Mouse (Mus musculus) urinary bladder, adult 18-20 months (tissue): ENCODE results near the gene Fcrlb.
A peak's percentile ranks its signal among the peaks of the same experiment; 100 is the strongest.

ENCODE experiments used
- DNase-seq, 2 experiments: peaks; one replicate each; pipeline ENCODE4 v3.0.0; 2022; ENCODE audit warnings: low spot score in 2 of 2, mixed read lengths in 2 of 2

The Fcrlb gene

DNA sequence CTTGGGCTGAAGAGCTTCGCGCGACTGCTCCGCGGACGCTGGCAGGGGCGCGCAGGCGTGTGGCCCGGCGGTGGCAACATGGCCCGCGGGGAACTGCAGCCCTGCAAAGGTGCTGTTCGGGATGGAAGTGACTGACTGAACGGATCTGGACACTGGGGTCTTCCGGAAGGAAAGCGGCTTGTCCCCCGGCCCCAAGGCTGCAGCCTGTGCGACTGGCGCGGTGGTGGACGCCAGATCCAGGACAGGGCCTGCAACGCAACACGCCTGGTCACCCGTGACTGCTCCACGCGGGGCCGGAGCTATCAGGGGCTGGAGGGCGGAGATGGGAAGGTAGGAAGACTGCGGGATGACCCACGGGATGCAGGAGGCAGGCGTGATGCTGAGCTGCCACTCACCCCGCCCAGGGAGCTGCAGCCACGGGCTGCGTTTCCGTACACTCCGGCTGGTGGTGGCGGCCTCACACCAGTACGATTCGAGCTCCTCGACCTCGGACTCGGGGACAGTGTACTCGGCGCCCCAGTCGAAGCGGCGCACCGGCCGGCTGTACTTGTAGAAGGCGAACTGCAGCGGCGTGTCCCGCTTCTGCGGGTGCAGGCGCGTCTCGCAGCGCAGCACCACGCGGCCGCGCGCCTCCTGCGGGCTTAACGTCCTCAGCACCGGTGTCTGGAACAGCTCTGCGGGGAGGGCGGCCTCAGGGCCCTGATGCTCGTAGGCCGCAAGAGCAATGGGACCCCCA is 5.1 kb downstream of the Fcrlb start:
- no peak for DNase-seq

DNA sequence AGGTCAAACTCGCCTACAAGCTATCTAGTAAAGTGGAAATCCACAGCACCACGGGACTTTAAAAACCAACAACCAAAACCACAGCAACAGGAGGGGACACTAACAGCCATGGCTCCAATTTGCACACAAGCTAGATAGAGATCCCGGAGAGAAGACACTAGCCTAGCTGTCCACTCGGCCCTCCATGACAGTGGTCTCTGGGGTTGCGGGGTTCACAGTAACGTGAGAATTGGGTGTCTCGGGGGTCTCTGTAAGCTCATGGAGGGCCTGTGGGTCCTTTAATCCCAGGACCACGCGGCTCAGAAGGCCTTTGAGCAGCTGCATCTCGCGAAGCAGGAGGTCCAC is 5.7 kb downstream of the Fcrlb start:
- DNase-seq, result no peak

DNA sequence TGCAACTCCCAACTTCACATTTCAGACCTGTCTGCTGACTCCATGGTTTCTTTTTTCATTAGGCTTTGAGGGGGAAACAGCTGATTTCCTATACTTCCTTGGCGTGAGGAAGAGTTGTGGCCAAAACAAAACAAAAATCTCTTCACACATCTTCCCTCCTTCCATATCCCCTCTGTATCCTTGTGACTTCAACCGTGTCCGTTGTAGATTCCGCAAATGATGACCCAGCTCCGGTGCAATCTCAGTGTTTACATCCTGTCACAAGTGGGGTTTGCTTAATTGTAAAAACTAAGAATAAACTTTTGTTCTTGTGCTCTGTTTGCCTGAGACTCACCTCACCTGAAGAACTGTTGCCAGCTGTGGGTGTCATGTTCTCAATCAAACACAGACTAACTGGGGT is 9.3 kb downstream of the Fcrlb start:
- DNase-seq, result no peak

DNA sequence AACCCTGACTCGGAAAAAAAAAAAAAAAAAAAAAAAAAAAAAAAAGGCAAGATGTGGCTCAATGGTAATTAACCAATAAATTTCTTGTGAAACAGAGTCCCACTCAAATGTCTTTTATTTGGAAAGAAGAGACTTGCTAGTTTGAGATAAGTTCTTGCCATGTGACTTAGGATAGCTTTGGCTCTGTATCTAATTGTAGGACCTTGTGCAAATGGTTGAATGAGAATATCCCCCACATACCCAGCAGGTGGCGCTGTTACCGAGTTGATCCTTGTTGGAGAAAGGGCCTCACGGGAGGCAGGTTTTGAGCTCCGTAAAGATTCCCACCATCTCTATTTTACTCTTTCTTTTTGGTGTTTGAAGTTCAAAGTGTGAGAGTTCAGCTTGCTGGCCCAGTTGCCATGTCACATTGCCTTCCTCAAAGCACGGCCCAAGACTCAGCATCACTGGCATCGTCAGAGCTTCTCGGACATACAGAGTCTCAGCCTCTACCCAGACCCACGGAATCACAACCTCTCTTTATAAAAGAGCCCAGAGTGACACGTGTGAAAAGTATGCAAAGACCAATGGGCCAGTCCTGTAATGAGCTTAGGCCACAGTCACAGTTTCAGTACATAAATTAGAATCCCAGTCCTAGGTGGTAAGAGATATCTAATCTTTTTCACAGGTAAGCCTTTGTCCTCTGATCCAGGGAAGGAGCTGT is 11.1 kb downstream of the Fcrlb start:
- DNase-seq, result peak; percentile 60 to 68

DNA sequence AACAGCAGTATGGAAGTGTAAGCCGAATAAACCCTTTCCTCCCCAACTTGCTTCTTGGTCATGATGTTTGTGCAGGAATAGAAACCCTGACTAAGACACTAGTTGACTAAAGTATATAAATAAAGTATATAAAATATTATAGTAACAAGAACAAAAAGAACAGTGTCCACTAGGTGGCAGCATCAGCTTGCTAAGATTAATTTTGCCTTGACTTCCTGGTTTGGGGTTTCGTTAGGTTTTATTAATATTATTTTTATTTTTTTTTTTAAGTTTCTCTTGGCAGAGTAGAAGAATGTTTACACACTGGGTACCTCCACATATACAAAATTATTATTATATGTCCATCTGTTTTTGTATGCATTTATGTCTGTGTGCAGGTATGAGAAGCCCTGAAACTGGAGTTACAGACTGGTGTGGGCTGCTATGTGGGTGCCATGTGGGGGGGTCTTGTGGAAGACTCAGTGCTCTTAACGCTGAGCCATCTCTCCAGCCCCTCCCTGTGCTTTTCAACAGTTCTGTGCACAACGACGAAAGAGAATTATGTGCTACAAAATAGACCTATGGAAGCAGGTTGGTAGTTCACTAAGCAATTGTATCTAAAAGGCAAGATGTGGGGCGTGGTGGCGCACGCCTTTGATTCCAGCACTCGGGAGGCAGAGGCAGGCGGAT is 11.8 kb downstream of the Fcrlb start:
- peak in 1 of 2 experiments; percentile 19 for DNase-seq

DNA sequence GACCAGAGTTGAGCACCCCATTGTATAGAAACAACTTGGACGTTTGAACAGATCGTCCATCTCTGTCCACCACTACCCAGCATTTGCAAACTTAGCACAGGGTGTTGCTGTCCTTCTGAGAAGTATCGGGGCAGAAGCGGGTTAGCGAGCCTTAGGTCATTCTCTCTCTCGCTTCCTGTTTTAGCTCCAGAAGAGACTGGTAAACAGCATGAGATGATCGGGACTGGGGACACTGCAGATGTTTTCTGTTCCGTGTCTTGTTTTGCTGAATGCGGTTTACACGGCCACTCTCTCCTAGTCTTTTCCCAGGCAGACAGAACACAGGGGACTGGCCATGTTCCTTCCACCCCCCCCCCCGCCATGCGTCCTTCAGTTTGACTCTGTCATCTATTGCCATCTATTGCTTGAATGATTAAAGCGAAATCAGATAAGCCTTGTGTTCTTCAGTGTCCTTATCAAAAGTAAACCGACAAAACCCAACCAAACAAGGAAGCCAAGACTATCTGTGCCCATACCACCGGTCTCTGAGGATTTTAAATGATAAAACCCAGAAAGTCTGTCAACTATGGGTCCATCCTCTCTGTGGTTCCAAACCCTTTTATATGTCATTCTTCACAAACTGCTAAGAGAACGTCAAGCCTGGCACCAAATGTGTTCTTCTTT is 14.2 kb downstream of the Fcrlb start:
- no peak for DNase-seq

DNA sequence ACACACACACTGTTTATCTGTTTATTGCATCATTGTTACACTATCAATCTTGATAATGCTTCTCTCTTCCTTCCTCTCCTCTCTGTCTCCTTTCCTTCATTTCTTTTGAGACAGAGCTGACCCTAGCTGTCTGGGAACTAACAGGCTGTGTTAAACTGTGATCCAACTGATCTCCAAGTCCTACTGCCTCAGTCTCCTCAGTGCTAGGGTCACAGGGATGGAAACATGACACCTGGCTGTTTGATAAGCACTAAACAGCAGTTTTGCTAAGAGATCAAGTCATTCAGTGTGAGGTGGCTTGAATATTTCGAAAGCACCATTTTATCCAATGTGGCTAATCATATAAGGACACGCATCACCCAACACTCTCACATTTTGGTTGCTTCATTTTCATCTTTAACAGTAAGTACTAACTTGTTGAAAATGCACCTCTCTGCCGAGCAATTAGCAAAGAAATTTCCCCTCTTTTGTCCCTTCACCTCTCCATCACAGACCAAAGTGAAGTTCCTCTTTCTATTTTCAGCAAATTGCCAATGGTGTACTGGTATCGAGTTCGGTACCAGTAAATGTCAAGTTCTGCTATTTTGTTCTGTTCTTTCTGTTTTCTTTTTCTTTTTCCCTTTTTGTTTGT is 16.0 kb downstream of the Fcrlb start:
- no peak for DNase-seq

DNA sequence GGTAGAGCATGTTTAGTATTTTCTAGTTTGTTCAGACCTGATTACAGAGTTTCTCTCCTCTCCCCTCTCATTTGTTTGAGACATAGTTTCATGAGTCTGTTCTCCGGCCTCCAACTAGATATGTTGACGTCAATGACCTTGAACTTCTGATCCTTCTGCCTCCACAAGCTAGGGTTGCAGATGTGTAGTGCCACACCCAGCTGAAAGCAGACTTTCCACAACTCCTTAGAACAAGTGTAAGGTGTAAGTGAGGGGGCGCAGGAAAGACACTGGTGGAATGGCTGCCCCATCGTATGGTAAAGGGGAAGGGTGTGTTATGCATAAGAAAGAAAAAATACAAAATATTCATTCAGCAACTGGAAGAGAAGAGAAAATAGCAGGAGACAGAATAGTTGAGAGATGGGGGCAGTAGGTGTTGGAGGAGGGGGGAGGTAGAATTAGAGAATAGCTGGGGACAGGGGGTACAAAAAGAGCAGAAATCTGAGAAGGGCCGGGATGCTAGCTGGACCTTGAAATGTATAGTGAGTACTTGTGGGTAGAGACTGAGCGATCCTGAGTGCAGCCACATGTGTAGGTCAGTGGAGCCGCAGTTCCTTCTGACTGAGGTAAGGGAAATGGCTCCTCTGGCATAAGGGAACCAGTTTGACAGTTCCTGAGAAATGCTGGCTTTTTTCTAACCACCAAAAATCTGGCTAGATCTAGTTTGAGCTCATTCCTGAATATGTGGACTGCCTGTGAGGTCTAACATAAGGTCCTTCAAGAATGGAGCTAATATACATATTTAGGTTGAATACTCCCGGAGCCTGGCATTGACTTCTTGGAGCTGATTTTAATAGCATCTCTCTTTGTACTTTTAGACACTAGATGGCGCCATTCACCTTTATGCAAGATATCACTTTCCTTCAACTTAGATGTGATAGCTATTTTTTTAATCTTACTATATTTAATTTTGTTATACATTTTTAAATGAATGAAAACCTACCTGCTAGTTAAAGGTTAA is 17.8 kb downstream of the Fcrlb start:
- DNase-seq, result no peak

DNA sequence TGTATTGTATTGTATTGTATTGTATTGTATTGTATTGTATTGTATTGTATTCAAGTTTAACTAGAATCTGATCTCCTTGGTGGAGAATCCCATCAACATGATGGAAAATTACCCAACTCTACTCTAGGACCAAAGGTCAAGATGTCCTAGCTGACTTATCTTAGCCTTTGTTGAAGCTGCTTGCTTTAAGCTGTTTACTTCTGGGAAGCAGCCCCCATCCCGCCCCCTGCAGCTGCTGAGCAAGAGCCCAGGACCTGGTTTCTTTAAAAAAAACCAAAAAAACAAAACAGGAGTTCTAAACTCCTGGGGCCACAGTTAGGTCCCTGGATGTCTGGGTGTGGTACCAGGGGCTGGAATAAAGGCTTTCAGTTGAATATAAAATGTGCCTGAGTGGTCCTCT is 20.5 kb downstream of the Fcrlb start:
- DNase-seq, result no peak

DNA sequence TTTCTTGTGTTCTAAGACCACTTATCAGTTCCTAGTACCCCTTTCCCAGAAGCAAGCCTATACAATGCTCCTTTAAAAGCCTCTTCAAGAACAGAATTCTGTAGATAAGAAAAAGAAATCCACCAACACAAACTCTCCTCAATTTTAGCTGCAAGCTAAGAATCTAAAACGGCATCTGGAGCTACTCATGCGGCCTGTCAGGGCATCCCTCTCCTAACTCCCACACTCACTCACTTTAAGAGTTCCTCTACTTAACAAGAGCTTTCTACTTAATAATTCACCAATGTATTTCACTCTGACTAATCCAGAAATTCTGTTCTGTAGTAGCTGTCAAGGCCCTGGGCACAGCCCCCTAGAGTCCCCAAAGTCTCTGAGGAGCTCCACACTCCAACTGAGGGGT is 21.1 kb downstream of the Fcrlb start:
- DNase-seq, result no peak

DNA sequence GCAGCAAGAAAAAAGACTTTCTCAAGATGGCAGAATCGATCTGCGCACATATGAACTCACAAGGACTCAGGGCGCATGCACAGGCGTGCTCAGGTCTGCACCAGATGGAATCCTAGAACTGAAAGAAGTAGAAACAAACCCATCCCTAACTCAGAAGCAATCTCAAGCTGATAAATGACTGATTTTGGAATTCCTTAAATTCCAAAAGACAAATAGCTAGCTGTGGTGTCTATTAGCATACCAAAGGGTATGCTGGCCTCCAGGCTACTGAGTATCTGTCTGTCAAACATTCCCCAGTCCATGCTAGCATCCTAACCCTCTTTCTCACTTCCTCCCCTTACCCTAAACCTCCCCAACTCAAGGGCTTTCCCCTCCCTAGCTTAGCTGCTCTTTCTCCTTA is 23.4 kb downstream of the Fcrlb start:
- no peak for DNase-seq

DNA sequence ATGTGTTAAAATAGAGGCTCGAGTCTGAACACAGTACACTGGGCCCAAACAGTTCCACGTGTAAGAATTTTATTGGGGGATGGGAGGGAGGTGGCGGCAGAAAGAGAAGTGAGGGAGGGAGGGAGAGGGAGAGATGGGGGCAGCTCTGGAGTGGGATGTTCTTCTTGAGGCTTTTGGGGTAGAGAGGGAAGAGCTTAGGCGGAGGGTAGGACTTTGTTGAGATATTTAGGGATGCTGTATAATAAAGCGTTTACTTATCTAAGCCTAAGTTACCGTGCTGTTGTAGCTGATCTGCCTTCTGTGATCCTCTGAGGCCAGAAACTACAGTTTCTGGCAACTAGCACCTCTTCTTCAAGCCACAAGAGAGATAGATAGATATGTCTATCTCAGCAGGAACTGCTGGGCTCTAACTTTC is 26.7 kb downstream of the Fcrlb start:
- DNase-seq, result no peak

DNA sequence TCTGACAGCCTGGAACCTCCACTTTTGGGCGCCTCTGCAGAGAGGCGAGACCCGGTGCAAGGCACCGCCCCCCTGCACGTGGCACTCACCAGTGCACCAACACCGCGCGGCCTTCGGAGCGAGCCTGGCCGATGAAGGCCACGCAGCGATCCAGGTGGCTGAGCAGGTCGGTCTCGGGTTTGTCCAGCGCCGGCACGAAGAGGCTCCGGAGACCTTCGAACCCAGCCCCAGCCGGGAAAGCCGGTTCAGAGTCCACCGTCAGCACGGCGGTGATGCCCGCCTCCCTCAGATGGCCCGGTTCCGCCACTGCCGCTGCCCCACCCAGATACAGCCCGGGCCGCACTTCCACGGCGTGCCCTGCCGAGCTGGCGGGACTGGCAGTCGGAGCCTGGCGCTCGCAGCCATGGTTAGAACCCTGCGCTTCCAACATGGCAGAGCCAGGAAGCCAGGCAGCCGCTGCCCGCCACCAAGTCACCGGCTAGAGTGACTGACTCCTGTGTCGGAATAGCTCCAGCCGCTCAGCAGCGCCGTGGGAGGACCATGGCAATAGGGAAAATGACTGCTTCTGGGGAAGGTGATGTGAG is 27.7 kb downstream of the Fcrlb start, which contains the start of the genes Gm26620 and Dusp12:
TSS of gene Gm26620 (plus strand) at position 88 of the 584 bp plus-strand sequence.
TSS of gene Dusp12 (minus strand) at position 563 of the 584 bp plus-strand sequence.
- peak; percentile 78 to 80 for DNase-seq

DNA sequence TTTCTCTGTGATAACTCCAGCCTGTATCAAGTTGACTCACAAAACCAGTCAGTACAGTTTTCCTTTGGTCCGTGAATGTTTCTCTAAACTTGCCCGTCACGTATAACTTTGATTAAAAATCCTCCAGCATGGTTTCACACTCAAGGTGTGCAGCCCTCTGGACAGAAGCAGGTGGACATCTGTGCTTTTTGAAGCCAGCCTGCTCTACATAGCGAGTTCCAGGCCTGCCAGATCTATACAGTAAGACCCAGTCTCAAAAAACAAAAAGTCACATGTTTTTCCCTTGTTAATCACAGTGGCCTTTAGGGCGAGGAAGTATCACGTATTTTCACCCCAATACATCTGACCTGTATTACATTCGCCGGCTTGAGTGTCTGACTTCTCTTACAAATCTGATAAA is 28.4 kb downstream of the Fcrlb start:
- DNase-seq, result no peak

DNA sequence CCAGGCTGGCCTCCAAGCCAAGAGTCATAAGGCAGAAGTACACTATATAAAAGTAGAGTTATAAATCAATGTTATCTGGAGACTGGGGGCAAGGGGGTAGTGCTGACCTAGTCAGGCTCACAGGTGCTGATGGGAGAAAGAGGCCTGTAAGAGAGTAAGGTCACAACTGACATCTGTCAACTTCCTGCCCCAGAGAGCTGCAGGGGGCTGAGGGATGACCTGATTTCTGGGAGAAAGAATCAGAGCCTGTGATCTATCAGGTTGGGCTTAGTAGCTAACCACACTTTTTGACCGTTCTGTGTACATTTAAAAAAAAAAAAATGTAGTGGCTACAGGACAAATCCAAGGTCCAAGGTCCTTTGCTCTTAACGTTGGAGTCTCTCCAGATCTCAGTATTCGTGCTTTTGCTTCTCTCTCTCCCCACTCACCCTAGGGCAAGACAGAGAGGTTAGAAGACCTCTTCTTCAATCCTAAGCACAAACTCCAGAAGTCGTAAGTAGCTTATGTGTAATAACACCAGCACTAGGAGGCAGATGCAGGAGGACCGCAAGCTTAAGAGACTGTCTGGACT is 29.7 kb downstream of the Fcrlb start:
- no peak for DNase-seq

DNA sequence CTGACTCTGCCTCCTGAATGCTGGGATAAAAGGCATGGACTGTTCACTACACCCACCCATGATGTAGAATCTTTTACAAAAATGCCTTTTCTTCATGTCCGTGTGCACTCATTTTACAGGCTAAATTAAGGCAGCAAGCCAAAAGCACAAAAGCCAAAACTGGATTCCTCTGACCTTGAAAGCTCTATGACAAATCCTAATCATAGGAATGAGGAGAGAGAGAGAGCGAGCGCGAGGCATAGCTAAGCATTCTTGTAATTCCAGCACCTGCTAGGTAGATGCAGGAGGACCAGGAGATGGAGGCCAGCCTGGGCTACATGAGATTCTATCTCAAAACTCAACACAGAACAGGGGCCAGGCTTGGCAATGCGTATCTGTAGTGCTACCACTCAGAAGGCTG is 35.8 kb downstream of the Fcrlb start:
- no peak for DNase-seq

DNA sequence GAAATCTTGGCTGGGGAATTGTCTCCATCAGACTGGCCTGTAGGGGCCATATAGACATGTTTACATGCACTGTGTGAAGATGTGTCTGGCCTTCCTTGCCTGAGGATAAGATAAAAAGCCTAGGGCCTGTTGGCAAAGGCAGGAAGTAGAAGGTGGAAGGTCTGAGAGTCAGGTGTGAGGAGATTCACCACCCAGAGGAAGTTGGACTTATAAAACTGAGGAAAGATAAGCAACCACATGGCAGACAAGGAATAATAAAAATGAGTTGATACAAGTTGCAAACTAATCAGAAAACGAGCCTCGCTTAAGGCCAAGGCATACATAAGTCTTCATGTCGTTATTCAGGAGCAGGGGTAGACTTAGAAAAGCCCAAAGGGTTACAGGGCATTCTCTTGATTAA is 37.1 kb downstream of the Fcrlb start:
- no peak for DNase-seq

DNA sequence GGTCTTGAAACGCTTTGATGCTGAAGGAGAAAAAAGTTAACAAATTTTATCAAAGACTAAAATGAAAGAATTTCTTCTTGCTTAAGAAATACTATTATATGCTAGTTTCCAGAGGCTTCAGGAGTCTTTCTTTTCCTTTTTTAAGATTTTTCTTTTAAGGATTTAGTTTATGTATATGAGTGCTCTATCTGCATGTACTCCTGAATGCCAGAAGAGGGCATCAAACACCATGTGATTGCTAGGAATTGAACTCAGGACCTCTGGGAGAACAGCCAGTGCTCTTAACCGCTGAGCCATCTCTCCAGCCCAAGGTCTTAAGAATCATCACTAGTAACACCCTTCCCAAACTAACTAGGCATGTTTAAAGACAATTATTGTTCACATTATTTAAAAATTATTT is 40.8 kb downstream of the Fcrlb start:
- DNase-seq, result no peak

DNA sequence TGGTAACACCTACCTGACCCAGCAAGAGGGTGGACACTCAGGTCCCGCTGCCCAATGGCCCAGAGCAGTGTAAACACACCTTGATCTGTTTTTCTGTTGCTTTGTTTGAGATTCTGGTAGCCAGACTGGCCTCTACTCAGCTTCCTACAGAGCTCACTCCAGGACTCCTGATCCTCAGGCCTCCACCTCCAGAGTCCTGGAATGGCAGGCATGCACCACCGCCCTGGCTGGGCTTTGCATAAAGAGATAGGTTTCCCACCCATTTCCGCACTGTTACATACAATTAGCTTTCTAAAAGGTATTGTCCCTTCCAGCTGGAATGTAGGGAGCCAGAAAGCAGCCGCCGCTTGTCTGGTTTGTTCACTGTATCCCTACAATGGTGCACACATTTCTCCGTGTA is 41.3 kb downstream of the Fcrlb start:
- DNase-seq, result no peak

DNA sequence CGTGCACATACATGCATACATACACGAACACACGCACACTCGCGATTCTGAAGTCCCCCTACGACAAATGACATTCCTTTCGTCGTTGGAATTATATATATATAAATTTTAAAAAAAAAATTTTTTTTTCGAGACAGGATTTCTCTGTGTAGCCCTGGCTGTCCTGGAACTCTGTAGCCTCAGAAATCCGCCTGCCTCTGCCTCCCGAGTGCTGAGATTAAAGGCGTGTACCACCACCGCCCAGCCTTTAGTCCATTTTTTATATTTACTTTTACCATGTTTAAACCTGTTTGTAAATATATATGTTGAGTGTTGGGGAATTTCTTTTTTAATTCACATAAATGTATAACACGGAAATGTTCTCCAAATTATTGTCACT is 43.8 kb downstream of the Fcrlb start:
- no peak for DNase-seq
